Mouse (Mus musculus) G1E (cell line): Measurements from ENCODE around the gene Ehmt1.

Experiments
- CTCF ChIP-seq: IDR thresholded peaks from 2 replicates; pipeline ENCODE4 v1.5.1; 2012; ENCODE audit warnings: low read depth, low read length, inconsistent platforms, mixed read lengths
- GATA1 ChIP-seq: IDR thresholded peaks from 2 replicates; pipeline ENCODE4 v1.6.1; 2012; ENCODE audit warnings: borderline replicate concordance, low read length, inconsistent platforms, mixed read lengths
- TAL1 ChIP-seq: conservative IDR thresholded peaks from 2 replicates; pipeline ENCODE4 v1.6.1; 2012; ENCODE audit warnings: low read depth, low read length, inconsistent platforms, mixed read lengths

- TF ChIP-seq CTCF: no peak
- no peak for TF ChIP-seq GATA1
- no peak for TF ChIP-seq TAL1
Observed at GRCm38 (mm10) chr2:24925284-24925683, 5.9 kb upstream of the Ehmt1 start.
